Mouse (Mus musculus) MEL (cell line): ENCODE measurements at regions not wholly inside any gene's neighbourhood (a gene's known extent, or its start where the extent isn't known, plus 50 kb on each side); places are given as distances from the start of the nearest gene placed in this dataset.
A peak's percentile ranks its signal among the peaks of the same experiment; 100 is the strongest.

Experiments
- DNase-seq: peaks from one replicate; pipeline ENCODE4 v3.0.0; 2011; ENCODE audit warnings: low read depth, low spot score
- H3K27ac ChIP-seq: 2 replicates; pipeline ENCODE4 v1.5.1; 2012; ENCODE audit warnings: low read depth, mild to moderate bottlenecking, control low read depth, low read length, moderate library complexity; ENCODE audit not compliant: control insufficient read depth
- H3K27me3 ChIP-seq, 2 experiments: fragments of 150-350 bp in 1 of 2; sonication (generic) in 1 of 2; 2 replicates each; pipeline ENCODE4 v1.6.1; 2012; ENCODE audit warnings: low read length in 2 of 2, mild to moderate bottlenecking in 2 of 2, improper control_type of control experiment in 1 of 2, moderate library complexity in 1 of 2; ENCODE audit not compliant: insufficient read depth in 2 of 2, control insufficient read depth in 1 of 2
- H3K36me3 ChIP-seq, 2 experiments: 2 replicates each; pipeline ENCODE4 v1.6.1; 2012 to 2014; ENCODE audit warnings: low read length in 2 of 2, improper control_type of control experiment in 1 of 2, inconsistent platforms in 1 of 2, mild to moderate bottlenecking in 1 of 2; ENCODE audit not compliant: insufficient read depth in 2 of 2, control insufficient read depth in 1 of 2
- H3K4me1 ChIP-seq, 2 experiments: fragments of 150-350 bp in 1 of 2; sonication (generic) in 1 of 2; 2 replicates each; pipeline ENCODE4 v1.6.1; 2012; ENCODE audit warnings: low read length in 2 of 2, improper control_type of control experiment in 1 of 2, mild to moderate bottlenecking in 1 of 2; ENCODE audit not compliant: insufficient read depth in 2 of 2, control insufficient read depth in 1 of 2
- H3K4me3 ChIP-seq, 2 experiments: fragments of 150-350 bp in 1 of 2; sonication (generic) in 1 of 2; 2 replicates each; pipeline ENCODE4 v1.5.1; 2012; ENCODE audit warnings: low read depth in 2 of 2, low read length in 2 of 2, mild to moderate bottlenecking in 2 of 2, moderate library complexity in 2 of 2, control low read depth in 1 of 2, improper control_type of control experiment in 1 of 2; ENCODE audit not compliant: control insufficient read depth in 1 of 2, insufficient read depth in 1 of 2
- H3K79me2 ChIP-seq: 2 replicates; pipeline ENCODE4 v1.6.1; 2012; ENCODE audit warnings: mild to moderate bottlenecking, low read length, moderate library complexity; ENCODE audit not compliant: control insufficient read depth, poor library complexity, insufficient read depth
- H3K9ac ChIP-seq: 2 replicates; pipeline ENCODE4 v1.6.1; 2012; ENCODE audit warnings: low read depth, mild to moderate bottlenecking, control low read depth, low read length, moderate library complexity; ENCODE audit not compliant: control insufficient read depth, poor library complexity, severe bottlenecking
- H3K9me3 ChIP-seq: fragments of 150-350 bp; sonication (generic); replicated peaks from 2 replicates; pipeline ENCODE4 v1.6.1; 2012; ENCODE audit warnings: mild to moderate bottlenecking, low read length, improper control_type of control experiment, moderate library complexity; ENCODE audit not compliant: insufficient read depth
- CHD1 ChIP-seq: IDR thresholded peaks from 2 replicates; pipeline ENCODE4 v1.6.1; 2012; ENCODE audit warnings: low read depth, mild to moderate bottlenecking, inconsistent platforms, low read length, improper control_type of control experiment
- CHD2 ChIP-seq: IDR thresholded peaks from 2 replicates; pipeline ENCODE4 v1.6.1; 2011; ENCODE audit warnings: low read length, improper control_type of control experiment
- CTCF ChIP-seq, 3 experiments: IDR thresholded peaks in 2 of 3; conservative IDR thresholded peaks in 1 of 3; 2 replicates each; pipeline ENCODE4 v1.5.1; 2011 to 2012; ENCODE audit warnings: low read length in 3 of 3, low read depth in 2 of 3, mild to moderate bottlenecking in 2 of 3, improper control_type of control experiment in 1 of 3, inconsistent platforms in 1 of 3, mixed read lengths in 1 of 3, moderate library complexity in 1 of 3; ENCODE audit not compliant: control insufficient read depth in 1 of 3, insufficient read depth in 1 of 3, poor library complexity in 1 of 3, severe bottlenecking in 1 of 3
- E2F4 ChIP-seq: IDR thresholded peaks from 2 replicates; pipeline ENCODE4 v1.6.1; 2011; ENCODE audit warnings: low read depth, low read length, improper control_type of control experiment, borderline replicate concordance
- ELF1 ChIP-seq: IDR thresholded peaks from 2 replicates; pipeline ENCODE4 v1.6.1; 2014; ENCODE audit warnings: low read depth, mild to moderate bottlenecking, inconsistent platforms, low read length, improper control_type of control experiment, moderate library complexity
- ETS1 ChIP-seq: IDR thresholded peaks from 2 replicates; pipeline ENCODE4 v1.6.1; 2012; ENCODE audit warnings: low read depth, mild to moderate bottlenecking, inconsistent platforms, low read length, improper control_type of control experiment, moderate library complexity
- GABPA ChIP-seq: IDR thresholded peaks from 2 replicates; pipeline ENCODE4 v1.6.1; 2012; ENCODE audit warnings: low read depth, mild to moderate bottlenecking, inconsistent platforms, low read length, improper control_type of control experiment, moderate library complexity
- GATA1 ChIP-seq: IDR thresholded peaks from 2 replicates; pipeline ENCODE4 v1.6.1; 2011; ENCODE audit warnings: low read depth, low read length, improper control_type of control experiment
- KAT2A ChIP-seq: conservative IDR thresholded peaks from 2 replicates; pipeline ENCODE4 v1.6.1; 2012; ENCODE audit warnings: low read depth, low read length, improper control_type of control experiment, inconsistent platforms
- MAZ ChIP-seq: IDR thresholded peaks from 2 replicates; pipeline ENCODE4 v1.6.1; 2012; ENCODE audit warnings: low read depth, mild to moderate bottlenecking, inconsistent platforms, low read length, improper control_type of control experiment
- MEF2A ChIP-seq: IDR thresholded peaks from 2 replicates; pipeline ENCODE4 v1.6.1; 2014; ENCODE audit warnings: low read depth, mild to moderate bottlenecking, inconsistent platforms, low read length, improper control_type of control experiment; ENCODE audit not compliant: poor library complexity, insufficient replicate concordance, severe bottlenecking; ENCODE audit errors: extremely low read depth
- MXI1 ChIP-seq: IDR thresholded peaks from 2 replicates; pipeline ENCODE4 v1.6.1; 2011; ENCODE audit warnings: mild to moderate bottlenecking, low read depth, low read length, improper control_type of control experiment
- NRF1 ChIP-seq: IDR thresholded peaks from 2 replicates; pipeline ENCODE4 v1.6.1; 2014; ENCODE audit warnings: low read depth, mild to moderate bottlenecking, inconsistent platforms, low read length, improper control_type of control experiment, moderate library complexity; ENCODE audit not compliant: poor library complexity, insufficient read depth, severe bottlenecking
- POLR2A ChIP-seq, 2 experiments: IDR thresholded peaks; 2 replicates each; pipeline ENCODE4 v1.6.1; 2011 to 2012; ENCODE audit warnings: low read length in 2 of 2, mild to moderate bottlenecking in 2 of 2, control low read depth in 1 of 2, improper control_type of control experiment in 1 of 2, low read depth in 1 of 2, moderate library complexity in 1 of 2; ENCODE audit not compliant: control insufficient read depth in 1 of 2, insufficient read depth in 1 of 2, poor library complexity in 1 of 2
- POLR2AphosphoS2 ChIP-seq: IDR thresholded peaks from 2 replicates; pipeline ENCODE4 v1.6.1; 2011; ENCODE audit warnings: low read length, improper control_type of control experiment
- SIN3A ChIP-seq: IDR thresholded peaks from 2 replicates; pipeline ENCODE4 v1.6.1; 2012; ENCODE audit warnings: low read length, improper control_type of control experiment, inconsistent platforms
- TAL1 ChIP-seq: IDR thresholded peaks from 2 replicates; pipeline ENCODE4 v1.6.1; 2012; ENCODE audit warnings: mild to moderate bottlenecking, inconsistent platforms, low read length, moderate library complexity, mixed read lengths
- UBTF ChIP-seq: IDR thresholded peaks from 2 replicates; pipeline ENCODE4 v1.6.1; 2012; ENCODE audit warnings: low read depth, mild to moderate bottlenecking, inconsistent platforms, low read length, improper control_type of control experiment, moderate library complexity, borderline replicate concordance; ENCODE audit not compliant: insufficient read depth
- ZC3H11A ChIP-seq: IDR thresholded peaks from 2 replicates; pipeline ENCODE4 v1.6.1; 2012; ENCODE audit warnings: low read depth, mild to moderate bottlenecking, inconsistent platforms, low read length, improper control_type of control experiment
- ZKSCAN1 ChIP-seq: IDR thresholded peaks from 2 replicates; pipeline ENCODE4 v1.6.1; 2012; ENCODE audit warnings: low read depth, mild to moderate bottlenecking, inconsistent platforms, low read length, improper control_type of control experiment, moderate library complexity
- ZNF384 ChIP-seq: IDR thresholded peaks from 2 replicates; pipeline ENCODE4 v1.6.1; 2012; ENCODE audit warnings: low read depth, mild to moderate bottlenecking, inconsistent platforms, low read length, improper control_type of control experiment

DNA sequence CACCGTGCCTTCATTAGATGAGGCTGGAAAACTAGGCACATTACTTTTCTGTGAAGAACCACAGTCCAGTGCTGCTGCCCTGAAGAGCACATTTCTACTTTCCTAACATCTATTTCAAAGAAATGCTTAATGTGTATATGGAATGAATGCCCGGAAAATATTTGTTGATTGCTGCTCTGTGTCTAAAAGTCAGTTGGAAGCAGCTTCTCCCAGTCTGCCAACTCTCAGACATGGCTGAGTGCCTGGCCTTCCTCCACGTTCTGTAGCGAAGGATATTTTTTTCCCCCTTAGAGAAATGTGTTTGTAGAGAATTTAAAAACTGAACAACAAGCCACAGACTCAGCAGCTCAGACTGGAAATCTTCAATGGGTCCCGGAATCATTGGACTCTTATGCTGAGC, 576.4 kb upstream of the Arid1b start:
- Histone ChIP-seq H3K4me1 (no peaks in the 10 kb centered on the region), H3K36me3 (no peaks in the 10 kb centered on the region), H3K27ac (no peak overlapping the region), H3K9me3 (no peaks in the 10 kb centered on the region), H3K9ac (no peak overlapping the region), H3K27me3 (no peaks in the 10 kb centered on the region; a peak in 1 of 4 replicates), H3K4me3 (no peak overlapping the region), H3K79me2 (no peaks in the 10 kb centered on the region)
- no peak for TF ChIP-seq MXI1
- TF ChIP-seq ETS1: no peak
- no peak for TF ChIP-seq UBTF
- no peak for TF ChIP-seq CHD1
- no peak for TF ChIP-seq TAL1
- no peak for TF ChIP-seq MAZ
- TF ChIP-seq ZNF384: no peak
- TF ChIP-seq POLR2A (IDR thresholded peaks at IDR 0.05; ENCODE audit: control insufficient read depth in 1 of 2, insufficient read depth in 1 of 2, low read depth in 1 of 2, low read length in 2 of 2, poor library complexity in 1 of 2): no peak
- no peak for TF ChIP-seq POLR2AphosphoS2
- TF ChIP-seq MEF2A: no peak
- no peak for TF ChIP-seq ELF1
- TF ChIP-seq CTCF (IDR thresholded peaks at IDR 0.05 in 2 of 3, conservative IDR thresholded peaks at IDR 0.05 in 1 of 3; ENCODE audit: control insufficient read depth in 1 of 3, insufficient read depth in 1 of 3, low read depth in 2 of 3, low read length in 3 of 3, poor library complexity in 1 of 3, severe bottlenecking in 1 of 3): no peak
- no peak for TF ChIP-seq E2F4
- TF ChIP-seq GATA1: no peak
- TF ChIP-seq CHD2: no peak
- TF ChIP-seq GABPA: no peak
- TF ChIP-seq NRF1: no peak
- TF ChIP-seq SIN3A: no peak
- no peak for TF ChIP-seq ZKSCAN1
- no peak for TF ChIP-seq ZC3H11A
- DNase-seq: no peak

DNA sequence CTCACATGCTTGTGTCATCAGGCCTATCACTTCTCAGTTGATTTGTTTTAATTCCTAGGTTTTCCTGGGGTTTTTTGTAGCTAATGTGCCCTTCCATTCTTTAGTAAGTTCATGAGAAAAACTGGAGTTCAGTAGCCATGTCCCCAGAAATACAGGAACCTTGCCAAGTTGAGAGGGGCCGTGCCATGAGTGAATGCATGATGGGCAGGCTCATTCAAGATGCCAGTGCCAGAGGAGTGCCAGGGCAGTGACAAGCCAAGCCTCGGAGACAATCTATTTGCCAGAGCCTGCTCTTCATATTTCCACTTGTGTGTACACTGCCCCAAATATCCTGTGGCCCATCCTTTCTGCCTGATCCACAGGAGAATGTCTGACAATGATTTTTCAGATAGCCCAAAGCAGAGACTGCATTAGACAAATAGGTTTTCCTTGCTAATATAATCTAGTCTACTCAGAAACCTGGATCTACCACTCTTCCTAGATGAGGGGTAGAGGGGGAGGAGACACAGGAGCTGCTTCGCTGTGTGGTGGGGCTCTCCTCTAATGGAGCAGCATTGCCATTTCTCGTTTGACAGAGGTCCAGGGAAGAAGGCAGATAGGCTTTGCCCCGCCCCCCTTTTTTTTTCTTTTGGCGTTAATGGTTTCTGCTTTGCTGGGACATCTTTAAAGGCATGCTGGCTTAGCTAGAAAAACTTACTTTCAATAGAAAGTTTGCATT, 569.5 kb upstream of the Arid1b start:
- peak; percentile 30 for DNase-seq
- Histone ChIP-seq H3K4me1 (no peaks in the 10 kb centered on the region), H3K4me3 (no peak overlapping the region), H3K79me2 (no peaks in the 10 kb centered on the region), H3K36me3 (no peaks in the 10 kb centered on the region), H3K9me3 (no peaks in the 10 kb centered on the region), H3K9ac (no peak overlapping the region), H3K27ac (no peak overlapping the region), H3K27me3 (no peaks in the 10 kb centered on the region; a peak in 1 of 4 replicates)
- TF ChIP-seq KAT2A (no peak), ZKSCAN1 (no peak), POLR2AphosphoS2 (no peak), ZNF384 (peak; percentile 68)
